Mouse (Mus musculus): ENCODE data around the gene Ncor2.

The Ncor2 gene

DNA sequence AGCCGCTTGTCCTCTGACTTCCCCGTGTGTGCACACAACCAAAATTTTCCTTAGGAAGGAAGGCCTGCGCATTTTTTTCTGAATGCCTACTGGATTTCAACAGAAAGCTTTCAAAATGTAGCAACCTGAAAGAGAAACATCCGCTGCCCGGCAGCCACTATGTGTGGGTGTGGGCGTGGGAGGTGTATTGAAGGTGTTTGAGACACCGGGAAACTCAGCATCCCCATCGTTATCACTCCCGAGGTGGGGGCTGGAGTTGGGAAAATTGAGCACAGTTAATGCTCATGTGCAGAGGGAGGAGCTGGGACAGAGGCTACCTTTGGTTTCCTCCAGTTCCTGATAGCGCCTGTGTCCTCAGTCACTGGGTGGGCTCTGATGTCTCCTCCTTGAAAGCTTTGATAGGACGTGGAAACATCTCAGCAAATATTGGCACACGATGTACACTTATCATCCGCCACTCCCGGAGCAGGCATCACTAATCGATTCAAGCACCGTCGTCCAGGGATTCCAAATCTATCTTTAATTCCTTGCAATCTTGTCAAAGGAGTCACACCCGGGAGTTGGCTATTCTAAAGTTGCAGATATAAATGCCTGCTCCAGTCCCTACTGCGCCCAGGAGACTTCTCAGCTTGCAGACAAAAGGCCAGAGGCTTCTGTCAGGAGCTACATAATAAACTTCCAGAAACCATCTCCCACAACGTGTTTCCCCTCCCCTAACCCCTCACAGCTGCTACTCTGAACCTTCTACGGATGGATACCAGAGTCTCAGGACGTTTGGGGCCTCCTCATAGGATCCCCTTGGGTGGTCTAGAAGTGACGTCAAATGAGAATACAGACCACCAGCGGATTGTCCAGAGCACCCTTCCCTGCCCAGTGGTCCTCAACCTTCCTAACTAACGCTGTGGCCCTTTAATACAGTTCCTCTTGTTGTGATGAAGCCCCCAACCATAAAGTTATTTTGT is 14.7 kb upstream of the Ncor2 start:
- in situ Hi-C loops (cut with MboI; ENCODE audit: unreplicated experiment in 2 of 2) = loop anchor here (5.0 to 10.0 kb wide), 3 partner anchors 69 to 289 kb away; no protein-coding TSS in a partner anchor

DNA sequence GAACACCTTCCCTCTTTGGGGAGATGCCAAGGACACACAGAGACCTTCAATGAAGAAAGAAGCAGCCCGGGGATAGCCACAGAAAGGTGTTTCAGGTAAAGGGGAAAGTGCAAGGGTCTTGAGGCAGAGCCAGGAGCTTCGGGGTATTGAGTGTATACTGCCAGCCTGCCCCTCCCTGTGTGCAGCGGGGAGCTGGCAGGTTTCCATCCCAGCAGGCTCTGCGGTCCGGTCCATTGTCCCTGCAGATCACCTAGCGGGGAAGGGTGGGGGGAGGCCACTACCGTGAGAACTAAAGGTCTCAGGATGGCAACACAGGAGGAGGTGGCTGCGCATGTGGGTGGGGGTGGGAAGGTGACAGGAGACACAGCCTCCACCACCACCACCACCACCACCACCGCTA is 12.6 kb upstream of the Ncor2 start:
- in situ Hi-C loops (cut with MboI; ENCODE audit: unreplicated experiment in 2 of 2) = loop anchor here (5.0 to 10.0 kb wide), 3 partner anchors 71 to 287 kb away; no protein-coding TSS in a partner anchor

DNA sequence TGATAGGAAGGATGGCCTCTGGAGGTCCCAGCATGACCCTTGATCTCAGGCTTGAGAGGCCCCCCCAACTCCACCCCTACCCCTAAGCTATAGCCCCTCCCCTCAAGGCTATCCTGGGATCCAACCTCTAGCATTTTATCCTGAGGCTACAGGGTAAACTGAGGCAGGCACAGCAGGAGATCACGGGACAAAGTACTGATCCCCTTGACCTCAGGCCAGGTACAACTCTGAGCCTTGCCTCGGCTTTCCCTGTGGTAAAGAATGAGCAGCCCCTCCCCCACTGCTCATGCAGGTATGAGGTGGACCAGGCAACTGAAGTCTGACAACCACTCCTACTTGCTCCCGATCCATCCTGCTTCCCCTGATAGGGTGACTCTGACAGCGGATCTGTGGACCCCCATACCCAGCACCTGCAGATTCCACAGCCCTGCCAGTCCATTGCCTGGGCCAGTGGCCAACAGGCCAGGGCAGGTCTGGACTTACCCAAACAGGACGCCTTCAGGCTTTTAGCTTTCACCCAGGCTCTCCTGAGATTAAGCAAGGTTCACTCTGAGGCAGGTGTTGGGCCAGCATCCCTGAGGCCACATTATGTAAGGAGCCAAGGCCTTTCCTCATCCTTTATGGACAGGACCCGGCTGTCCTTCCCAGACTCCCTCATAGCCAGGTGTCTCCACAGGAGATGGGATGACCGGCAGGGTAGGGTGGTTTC is 11.2 kb upstream of the Ncor2 start:
- in situ Hi-C loops (cut with MboI; ENCODE audit: unreplicated experiment in 2 of 2) = loop anchor here (5.0 to 10.0 kb wide), 3 partner anchors 72 to 285 kb away; no protein-coding TSS in a partner anchor

DNA sequence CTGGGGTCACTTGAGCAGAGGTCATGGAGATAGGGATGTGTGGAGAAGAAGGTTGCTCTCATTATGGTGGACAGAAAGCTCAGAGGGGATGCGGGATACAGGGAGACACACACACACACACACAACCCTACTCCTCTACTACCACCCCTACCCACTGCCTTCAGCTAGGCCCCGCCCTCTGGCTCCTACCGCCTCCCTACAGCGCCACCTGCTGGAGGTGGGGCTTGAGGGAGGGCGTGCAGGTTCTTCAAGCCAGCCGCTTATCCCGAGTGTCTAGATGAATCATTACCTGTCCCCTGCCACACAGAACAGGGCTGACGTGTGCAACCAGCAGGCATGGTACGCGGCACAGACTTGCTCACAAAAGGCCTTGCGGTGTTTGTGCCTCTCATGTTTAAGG is 10.6 kb upstream of the Ncor2 start:
- in situ Hi-C loops (cut with MboI; ENCODE audit: unreplicated experiment in 2 of 2) = loop anchor here (5.0 to 10.0 kb wide), 3 partner anchors 73 to 285 kb away; no protein-coding TSS in a partner anchor

DNA sequence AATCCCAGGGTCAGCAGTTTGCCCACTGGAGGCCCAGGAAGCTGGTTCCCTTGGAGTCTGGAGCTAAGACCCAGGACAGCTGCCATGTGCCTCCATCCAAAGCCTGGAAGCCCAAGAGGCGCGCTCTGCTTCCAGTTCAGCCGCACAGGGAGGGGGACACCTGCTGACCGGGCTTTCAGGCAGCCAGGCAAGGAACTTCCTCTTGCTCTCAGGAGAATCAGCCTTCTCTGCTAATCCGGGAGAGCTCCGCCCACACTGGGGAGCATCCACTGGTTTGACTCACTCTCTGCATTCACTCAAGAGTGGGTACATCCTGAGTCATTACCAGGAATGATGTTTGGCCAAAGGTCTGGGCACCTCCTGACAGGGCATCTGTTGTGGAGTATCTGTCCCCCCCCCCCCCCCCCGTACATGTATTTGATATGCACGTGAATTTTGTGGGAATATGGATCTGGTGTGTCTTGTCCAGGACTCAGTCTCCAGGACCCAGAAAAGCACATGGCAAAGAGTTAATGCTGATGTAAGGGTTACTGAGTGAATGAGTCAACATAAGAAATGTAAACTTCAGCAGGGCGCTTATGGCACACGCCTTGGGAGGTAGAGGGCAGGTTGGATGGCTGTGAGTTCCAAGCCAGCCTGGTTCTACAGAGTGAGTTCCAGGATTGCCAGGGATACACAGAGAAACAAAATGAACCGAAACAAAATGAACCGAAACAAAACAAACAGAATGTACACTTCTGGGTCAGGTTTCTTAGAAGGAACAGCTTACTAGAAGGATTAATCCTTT is 10.0 kb upstream of the Ncor2 start:
- in situ Hi-C loops (cut with MboI; ENCODE audit: unreplicated experiment in 2 of 2) = no loop called here

DNA sequence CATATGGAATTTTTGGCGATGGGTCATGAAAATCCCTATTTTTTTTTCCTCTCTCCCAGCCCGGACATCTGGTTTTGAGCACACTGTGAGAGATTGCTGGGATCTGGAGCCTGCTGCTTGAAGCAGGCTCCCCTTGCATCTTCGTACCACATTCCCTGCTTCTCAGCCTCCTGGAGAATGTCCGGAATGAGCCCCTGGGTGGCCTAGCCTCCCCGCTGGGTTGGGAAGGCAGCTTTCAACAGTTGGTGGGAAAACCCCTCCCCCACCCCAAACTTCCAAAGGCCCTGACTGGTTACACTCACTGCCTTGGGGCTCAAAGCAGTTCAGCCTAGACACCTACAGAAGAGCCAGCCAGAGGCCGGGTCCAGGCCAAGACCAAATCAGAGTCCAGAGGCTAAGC is 5.8 kb upstream of the Ncor2 start:
- in situ Hi-C loops (cut with MboI; ENCODE audit: unreplicated experiment in 2 of 2) = no loop called here

DNA sequence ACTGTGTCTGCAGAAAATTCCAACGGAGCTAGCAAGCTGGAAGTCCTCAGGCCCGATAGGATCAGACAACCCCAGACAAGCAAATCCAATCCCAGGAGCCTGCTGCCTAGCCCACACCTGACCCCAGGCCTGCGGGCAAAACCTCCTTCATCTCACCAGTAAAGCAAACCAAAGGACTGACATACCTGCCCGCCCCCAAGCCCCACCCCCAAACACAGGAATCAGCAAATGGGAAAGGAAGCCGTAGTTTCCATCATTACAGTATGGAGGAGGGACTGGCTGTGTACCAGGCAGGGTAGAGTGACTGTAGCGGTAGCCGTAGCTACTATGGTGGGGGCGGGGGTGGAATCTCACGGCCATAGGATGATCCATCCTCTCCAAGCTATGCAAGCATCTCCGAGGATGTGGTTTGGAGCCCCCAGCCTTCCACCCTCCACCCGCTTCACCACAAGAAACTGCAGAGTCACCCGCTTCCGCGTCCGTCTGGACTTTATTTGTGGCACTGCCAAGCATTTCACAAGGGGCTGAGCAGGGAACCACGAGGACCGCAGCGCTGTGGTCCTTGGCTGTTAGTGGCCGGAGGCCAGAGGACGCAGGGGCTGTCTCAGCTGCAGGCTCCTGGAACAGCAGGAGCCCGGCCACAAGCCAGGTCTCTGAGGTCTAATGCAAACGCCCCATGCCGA is 4.4 kb upstream of the Ncor2 start:
- in situ Hi-C loops (cut with MboI; ENCODE audit: unreplicated experiment in 2 of 2) = no loop called here

DNA sequence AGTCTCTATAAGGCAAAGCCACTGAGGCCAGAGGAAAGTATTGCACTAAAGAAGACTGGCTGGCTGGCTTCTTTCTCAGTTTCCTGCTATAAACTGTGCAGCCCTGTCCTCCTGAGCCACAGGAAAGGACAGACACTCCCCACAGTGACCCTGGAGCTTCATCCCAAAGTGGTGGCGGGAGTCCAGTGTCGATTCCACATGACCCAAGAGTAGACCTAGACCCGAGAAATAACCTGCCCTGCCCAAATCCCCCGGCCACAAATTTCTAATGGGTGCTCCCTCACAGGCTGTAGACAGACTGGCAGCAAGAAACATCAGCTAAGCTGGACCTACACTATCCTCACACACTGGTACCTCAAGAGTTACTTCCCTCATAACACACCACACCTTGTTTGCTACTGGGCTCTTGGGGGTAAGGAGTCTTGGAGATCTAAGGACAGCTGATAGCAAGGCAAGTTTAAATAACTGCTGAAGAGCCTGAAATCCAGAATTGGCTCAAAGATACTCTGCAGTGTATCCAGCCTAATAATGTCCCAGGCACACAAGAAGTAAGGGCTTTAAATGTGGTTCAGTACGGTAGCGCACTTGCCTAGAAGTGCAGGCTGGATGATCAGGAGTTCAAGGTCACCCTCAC is 1.7 kb upstream of the Ncor2 start:
- in situ Hi-C loops (cut with MboI; ENCODE audit: unreplicated experiment in 2 of 2) = no loop called here

DNA sequence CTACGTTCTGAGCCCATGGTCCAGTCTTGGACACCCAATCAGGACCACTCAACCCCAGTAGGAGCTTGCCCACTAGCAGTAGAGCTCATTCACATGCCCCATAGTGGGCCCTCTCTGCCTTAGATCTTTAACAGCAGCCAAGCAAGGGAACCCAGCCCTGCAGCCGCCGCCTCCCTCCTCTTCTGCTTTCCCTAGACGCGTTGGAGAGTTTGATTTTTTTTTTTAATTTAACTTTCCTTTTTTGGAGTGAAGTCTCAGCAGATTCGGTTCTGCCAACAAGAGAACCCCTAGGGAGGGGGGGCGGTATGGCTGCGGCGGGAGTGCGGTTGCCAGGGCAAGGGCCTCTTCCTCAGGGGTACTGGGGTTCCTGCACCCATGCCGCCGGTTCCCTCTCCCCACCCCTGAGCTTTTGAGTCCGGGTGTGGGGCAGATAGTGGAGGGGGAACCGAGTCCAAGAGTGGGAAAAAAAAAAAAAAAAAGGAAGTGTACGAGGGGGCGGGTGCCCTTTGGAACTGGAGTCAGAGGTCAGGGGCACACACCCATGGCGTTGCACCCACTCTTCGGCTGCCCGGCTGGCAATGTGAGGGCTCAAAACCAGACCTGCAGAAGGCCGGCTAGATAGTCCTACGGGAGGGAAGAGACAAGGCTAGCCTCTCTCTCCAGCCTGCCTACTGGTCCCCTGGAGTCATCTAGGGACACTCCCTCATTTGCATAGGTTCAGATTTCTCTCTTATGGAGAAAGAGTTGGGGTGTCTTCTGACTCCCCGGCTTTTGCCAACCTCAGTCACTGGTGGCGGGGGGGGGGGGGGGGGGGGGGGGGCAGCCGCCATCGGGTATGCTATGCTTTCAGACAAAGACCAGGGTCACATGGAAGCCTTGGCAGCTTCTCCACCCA is 963 bp upstream of the Ncor2 start:
- in situ Hi-C loops (cut with MboI; ENCODE audit: unreplicated experiment in 2 of 2) = no loop called here

DNA sequence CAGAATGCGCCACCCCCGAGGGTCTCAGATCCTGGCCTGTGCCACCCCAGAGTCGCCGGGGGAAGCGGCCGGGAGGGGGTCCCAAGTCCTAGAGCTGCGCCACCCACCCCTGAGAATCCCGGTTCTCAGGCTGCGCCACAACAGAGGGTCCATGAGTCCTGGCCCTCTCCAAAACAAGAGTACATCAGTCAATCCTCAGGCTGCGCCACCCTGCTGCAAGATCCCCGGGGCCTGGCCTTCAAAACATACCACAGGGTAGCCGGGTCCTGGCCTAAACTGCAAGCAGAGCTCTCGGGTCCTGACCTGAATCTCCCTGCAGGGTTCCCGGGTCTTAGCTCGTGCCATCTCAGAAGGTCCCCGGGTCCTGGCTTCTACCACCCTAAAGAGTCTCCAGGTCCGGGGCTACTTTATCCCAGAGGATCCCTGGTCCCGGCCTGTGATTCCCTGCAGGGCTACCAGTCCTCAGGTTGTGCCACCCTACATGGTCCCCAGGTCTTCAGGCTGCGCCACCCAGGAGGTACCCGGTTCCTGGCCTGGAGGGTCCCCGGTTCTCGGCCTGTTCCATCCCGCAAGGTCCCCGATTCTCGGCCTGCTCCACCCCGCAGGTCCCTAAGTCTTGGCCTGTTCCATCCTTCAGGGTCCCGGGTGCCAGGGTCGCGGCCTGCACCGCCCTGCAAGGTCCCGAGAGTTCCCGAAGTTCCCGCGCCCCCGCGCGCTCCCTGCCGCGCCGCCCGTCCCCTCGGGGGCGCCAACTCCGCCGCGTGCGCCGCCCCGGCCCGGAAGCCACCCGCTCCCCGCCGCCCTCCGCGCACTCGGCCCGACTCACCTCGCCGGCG is 630 bp downstream of the Ncor2 start:
- in situ Hi-C loops (cut with MboI; ENCODE audit: unreplicated experiment in 2 of 2) = no loop called here

DNA sequence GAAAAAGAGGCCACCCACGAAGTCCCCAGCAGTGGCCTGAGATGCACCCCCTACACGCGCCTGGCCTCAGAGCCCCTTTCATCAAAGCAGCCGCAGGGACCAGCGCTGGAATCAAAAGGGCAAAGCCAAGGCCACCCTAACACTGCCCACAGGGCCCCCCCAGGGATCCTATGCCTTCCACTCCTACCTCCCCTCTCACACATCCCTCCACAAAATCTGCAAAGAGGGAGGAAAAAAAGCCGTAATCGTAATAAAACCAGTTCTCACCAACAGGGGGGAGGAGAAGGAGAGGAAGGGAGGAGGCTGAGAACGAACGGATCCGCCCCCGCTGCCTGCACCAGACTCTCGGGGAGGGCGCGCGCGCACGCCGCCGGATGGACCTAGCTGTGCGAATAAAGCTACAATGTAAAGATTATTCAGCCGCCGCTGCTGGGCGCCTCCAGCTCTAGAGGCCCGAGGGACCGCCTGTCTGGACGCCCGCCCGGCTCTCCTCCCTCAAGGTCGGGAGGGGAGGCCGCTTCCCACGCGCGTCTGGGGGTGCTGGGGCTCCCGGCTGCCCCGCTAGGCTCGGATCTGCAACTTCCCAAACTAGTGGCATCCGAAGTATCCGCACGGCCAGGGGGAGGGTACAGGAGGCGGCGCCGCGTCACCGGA is 1.4 kb downstream of the Ncor2 start:
- in situ Hi-C loops (cut with MboI; ENCODE audit: unreplicated experiment in 2 of 2) = no loop called here

DNA sequence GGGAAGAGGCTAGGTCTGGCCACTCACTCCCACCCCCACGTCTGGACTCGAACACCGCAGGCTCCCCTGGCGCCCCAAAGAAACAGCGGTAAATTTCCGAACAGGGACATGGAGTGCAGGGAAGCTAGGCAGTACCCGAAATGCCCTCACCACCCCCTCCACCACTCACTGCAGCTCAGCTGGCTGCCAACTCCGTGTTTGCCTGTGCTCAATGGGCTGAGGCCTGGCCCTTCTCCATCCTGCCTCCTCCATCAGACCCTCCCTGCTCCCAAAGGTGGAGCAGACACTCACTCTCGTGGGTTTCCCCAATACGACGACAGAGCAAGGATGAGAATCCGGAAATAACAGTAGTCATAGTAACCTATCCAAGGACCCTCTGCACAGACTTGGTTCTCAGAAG is 2.2 kb downstream of the Ncor2 start:
- in situ Hi-C loops (cut with MboI; ENCODE audit: unreplicated experiment in 2 of 2) = no loop called here

DNA sequence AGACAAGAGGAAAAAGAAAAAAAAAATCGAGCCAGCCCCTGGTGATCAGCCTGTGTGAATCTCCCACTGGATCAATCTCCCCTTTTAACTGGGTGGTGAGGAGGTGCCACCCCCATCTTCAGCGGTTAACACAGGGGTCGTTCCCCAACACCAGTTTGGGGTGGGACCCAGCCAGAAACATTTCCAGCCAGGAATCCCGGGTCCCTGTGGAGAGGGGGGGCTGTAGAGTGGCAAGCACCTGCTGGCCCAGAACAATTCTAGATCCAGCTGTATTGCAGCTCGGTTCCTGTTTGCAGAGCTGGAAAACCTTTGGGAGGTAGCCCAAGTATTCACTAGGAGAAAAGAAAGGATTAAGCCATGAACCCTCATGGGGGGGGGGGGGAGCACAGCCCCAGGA is 2.7 kb downstream of the Ncor2 start:
- in situ Hi-C loops (cut with MboI; ENCODE audit: unreplicated experiment in 2 of 2) = no loop called here

DNA sequence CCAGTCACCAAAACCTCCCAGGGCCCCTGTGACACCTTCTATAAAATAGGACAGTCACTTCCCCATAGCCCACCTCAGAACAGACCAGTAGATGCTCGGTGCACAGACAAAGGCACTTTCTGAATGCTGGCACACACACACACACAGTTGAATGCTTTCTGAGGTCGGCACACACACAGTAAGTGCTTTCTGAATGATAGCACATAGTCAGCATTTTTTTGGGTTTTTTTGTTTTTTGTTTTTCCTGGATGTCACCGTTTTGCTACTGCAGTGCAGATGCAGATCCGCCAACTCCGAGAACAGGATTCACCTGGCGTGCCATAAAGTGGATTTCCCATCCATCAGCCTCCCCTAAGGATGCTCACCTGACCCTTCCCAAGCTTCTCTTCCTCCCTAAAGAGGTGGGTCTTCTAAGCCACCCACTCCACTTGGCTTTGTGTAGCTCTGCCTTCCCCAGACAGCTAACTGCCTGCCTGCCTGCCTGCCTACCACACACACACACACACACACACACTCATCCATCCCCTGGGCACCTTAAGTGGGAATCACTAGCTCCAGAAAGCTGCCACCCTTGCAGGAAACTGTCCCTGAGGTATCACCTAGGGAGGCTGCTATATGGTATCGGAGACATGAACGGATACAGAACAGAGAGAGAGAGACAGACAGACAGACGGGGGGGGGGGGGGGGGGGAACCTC is 3.2 kb downstream of the Ncor2 start:
- in situ Hi-C loops (cut with MboI; ENCODE audit: unreplicated experiment in 2 of 2) = no loop called here

DNA sequence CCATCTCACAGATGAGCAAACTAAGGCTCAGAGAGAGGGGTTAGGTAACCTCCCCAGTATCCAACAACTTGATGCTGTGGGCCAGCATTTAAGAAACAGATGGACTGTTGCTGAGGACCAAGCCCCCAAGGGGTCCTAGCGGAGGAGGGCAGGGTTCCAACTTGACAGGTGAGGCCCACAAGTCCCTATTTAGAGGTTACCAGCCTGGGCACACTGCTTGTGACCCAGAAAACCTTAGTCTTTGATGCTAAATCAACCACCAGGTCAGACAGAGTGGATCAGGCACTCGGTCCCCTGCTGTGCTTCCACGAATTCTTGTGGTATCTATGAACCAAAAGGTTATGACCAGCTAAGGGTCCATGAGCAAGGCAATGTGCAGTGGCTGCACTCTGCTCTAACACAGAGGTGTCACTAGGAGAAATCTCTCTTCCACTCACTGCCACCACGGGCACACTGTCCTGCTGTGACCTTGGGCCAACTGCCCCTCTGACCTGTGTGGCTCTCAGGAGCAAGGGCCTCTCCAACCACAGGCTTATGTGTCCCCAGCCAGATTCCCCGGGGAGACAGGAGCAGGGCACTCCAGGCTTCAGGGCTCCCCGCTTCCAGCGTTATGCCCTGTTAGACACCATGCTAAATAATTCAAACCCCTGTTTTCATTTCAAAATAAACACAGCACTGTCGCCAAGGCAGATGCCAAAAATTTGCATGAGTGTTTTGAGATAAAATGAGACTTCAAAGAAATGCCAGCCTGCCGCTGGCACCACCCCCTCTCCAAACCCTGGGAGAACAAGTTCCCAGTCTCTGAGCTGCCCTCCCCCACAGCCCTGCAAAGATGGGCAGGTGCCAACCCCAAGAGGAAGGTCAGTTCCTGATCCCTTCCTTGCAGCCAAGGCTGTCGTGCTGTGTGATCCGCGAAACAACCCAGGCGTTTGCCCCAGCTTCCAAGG is 4.0 kb downstream of the Ncor2 start:
- in situ Hi-C loops (cut with MboI; ENCODE audit: unreplicated experiment in 2 of 2) = no loop called here

DNA sequence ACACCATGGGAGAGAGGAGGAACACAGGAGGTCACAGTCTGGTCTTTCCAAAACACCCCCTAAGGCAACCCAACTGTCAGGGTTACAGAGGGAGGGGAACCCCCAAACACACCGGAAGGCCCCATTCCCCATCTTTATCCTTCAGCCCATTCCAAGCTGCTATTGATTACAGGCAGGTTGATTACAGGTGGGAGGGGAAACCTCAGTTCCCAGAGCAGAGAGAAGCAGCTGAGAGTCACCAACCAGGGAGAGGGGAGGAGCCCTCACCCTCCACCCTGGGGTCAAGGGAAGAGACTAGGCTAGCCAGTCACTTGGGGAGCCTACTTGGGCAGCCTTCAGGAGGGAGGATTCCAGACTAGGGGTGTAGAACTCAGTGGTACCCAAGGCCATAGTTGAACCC is 5.2 kb downstream of the Ncor2 start:
- in situ Hi-C loops (cut with MboI; ENCODE audit: unreplicated experiment in 2 of 2) = no loop called here

All from v-Abl transformed pro-B cells (cell line).